Mouse (Mus musculus) neural tube, embryonic 12.5 days (tissue): ENCODE results near the gene Vezt. TPM values are rescaled to one million over a fixed set of nuclear protein-coding genes. Genes with fewer than 3 reads are reported as not detected.

ENCODE experiments used
- ATAC-seq: fragments of 200-750 bp; cut with Nextera tagmentation; 2 replicates; pipeline ENCODE4 v1.8.0; 2017; ENCODE audit warnings: low read depth, mild to moderate bottlenecking, moderate TSS enrichment, moderate library complexity; ENCODE audit not compliant: low FRiP score
- H3K27ac ChIP-seq: fragments of 300-500 bp; sonication (generic); 2 replicates; pipeline ENCODE4 v1.5.1; 2016
- H3K27me3 ChIP-seq: fragments of 300-500 bp; sonication (generic); replicated peaks from 2 replicates; pipeline ENCODE4 v1.6.1; 2016; ENCODE audit warnings: mild to moderate bottlenecking
- H3K36me3 ChIP-seq: fragments of 300-500 bp; sonication (generic); 2 replicates; pipeline ENCODE4 v1.6.1; 2016; ENCODE audit warnings: mild to moderate bottlenecking
- H3K4me1 ChIP-seq: fragments of 300-500 bp; sonication (generic); 2 replicates; pipeline ENCODE4 v1.6.1; 2016
- H3K4me2 ChIP-seq: fragments of 300-500 bp; sonication (generic); replicated peaks from 2 replicates; pipeline ENCODE4 v1.6.1; 2016; ENCODE audit warnings: mild to moderate bottlenecking
- H3K4me3 ChIP-seq: fragments of 300-500 bp; sonication (generic); 2 replicates; pipeline ENCODE4 v1.5.1; 2016
- H3K9ac ChIP-seq: fragments of 300-500 bp; sonication (generic); 2 replicates; pipeline ENCODE4 v1.6.1; 2016; ENCODE audit warnings: mild to moderate bottlenecking
- H3K9me3 ChIP-seq: fragments of 300-500 bp; sonication (generic); 2 replicates; pipeline ENCODE4 v1.6.1; 2016; ENCODE audit warnings: mild to moderate bottlenecking
- WGBS: fragments of 180-500 bp; shearing (Covaris S2); methylation state at CpG from one replicate; pipeline ENCODE4 v1.1.7; 2016; 5-methylcytosine and 5-hydroxymethylcytosine counted together
- polyA plus RNA-seq: library from polyadenylated mRNA; unstranded; fragments of >200 nt; fragmentation: Nextera tagmentation; extraction: Ambion mirVana; gene quantifications from 2 replicates; pipeline ENCODE4 v1.2.1, GENCODE M21; 2016

The Vezt gene
- polyA plus RNA-seq, 1 experiment from 2014 or later = 56.2 TPM

- ATAC-seq = peak; percentile 80
- Histone ChIP-seq H3K9me3 (no peaks in the 10 kb centered on the region), H3K4me1 (peaks cover 15% of the 10 kb centered on the region), H3K36me3 (peaks cover 3% of the 10 kb centered on the region; the same call in 1 of the 2 replicates), H3K4me3 (peak overlapping the region; percentile 86), H3K27ac (0 out of 2 replicates have a peak overlapping the region, but pooled peaks have one; percentile 26), H3K9ac (peak overlapping the region; percentile 87), H3K27me3 (no peaks in the 10 kb centered on the region), H3K4me2 (peak overlapping the region; percentile 69)
- 1% methylated on average over 30 of the region's 30 CpGs for WGBS
These were observed 550 bp downstream of the Vezt start for GRCm38 (mm10) chr10:94034876-94035657.

- H3K9me3 ChIP-seq = no peaks in the 10 kb centered on the region
- no peak for ATAC-seq
- WGBS = 98% methylated on average over 6 of the region's 6 CpGs
- H3K27ac ChIP-seq = no peak overlapping the region
- H3K4me2 ChIP-seq = no peak overlapping the region
- H3K36me3 ChIP-seq = peaks cover 9% of the 10 kb centered on the region
- H3K27me3 ChIP-seq = no peaks in the 10 kb centered on the region
- H3K4me3 ChIP-seq = no peak overlapping the region
- H3K9ac ChIP-seq = no peak overlapping the region
- peaks cover 12% of the 10 kb centered on the region for H3K4me1 ChIP-seq
These were observed 4.5 kb downstream of the Vezt start for GRCm38 (mm10) chr10:94031164-94031563.

- Histone ChIP-seq H3K9me3 (no peaks in the 10 kb centered on the region), H3K27ac (no peak overlapping the region), H3K4me3 (no peak overlapping the region), H3K9ac (no peak overlapping the region), H3K27me3 (no peaks in the 10 kb centered on the region), H3K4me1 (peaks cover 5% of the 10 kb centered on the region), H3K36me3 (peaks cover 26% of the 10 kb centered on the region), H3K4me2 (no peak overlapping the region)
- WGBS = 79% methylated on average over 6 of the region's 6 CpGs
- ATAC-seq = no peak
These were observed 7.1 kb downstream of the Vezt start for GRCm38 (mm10) chr10:94028493-94028892.

GRCm38 (mm10) chr10:94025079-94025478 lies 10.5 kb downstream of the Vezt start:
- WGBS = 96% methylated on average over 8 of the region's 8 CpGs
- H3K9ac ChIP-seq = no peak overlapping the region
- H3K4me1 ChIP-seq = no peaks in the 10 kb centered on the region
- no peak overlapping the region for H3K4me3 ChIP-seq
- H3K36me3 ChIP-seq = peaks cover 23% of the 10 kb centered on the region
- H3K27me3 ChIP-seq = no peaks in the 10 kb centered on the region
- no peak for ATAC-seq
- H3K9me3 ChIP-seq = no peaks in the 10 kb centered on the region
- no peak overlapping the region for H3K27ac ChIP-seq
- no peak overlapping the region for H3K4me2 ChIP-seq

- Histone ChIP-seq H3K4me1 (no peaks in the 10 kb centered on the region), H3K27me3 (no peaks in the 10 kb centered on the region), H3K9ac (no peak overlapping the region), H3K27ac (no peak overlapping the region), H3K4me2 (no peak overlapping the region), H3K36me3 (peaks cover 17% of the 10 kb centered on the region), H3K9me3 (no peaks in the 10 kb centered on the region), H3K4me3 (no peak overlapping the region)
- 91% methylated on average over 4 of the region's 4 CpGs for WGBS
- ATAC-seq = no peak
These were observed 14.6 kb downstream of the Vezt start for GRCm38 (mm10) chr10:94021059-94021458.

- Histone ChIP-seq H3K27me3 (no peaks in the 10 kb centered on the region), H3K4me1 (no peaks in the 10 kb centered on the region), H3K4me2 (no peak overlapping the region), H3K9ac (no peak overlapping the region), H3K4me3 (no peak overlapping the region), H3K9me3 (no peaks in the 10 kb centered on the region), H3K36me3 (peaks cover 16% of the 10 kb centered on the region), H3K27ac (no peak overlapping the region)
- WGBS = 86% methylated on average over 5 of the region's 5 CpGs
- ATAC-seq = no peak
These were observed 15.0 kb downstream of the Vezt start for GRCm38 (mm10) chr10:94020587-94020986.

GRCm38 (mm10) chr10:94017455-94017854 lies 18.2 kb downstream of the Vezt start:
- H3K27me3 ChIP-seq = no peaks in the 10 kb centered on the region
- no peaks in the 10 kb centered on the region for H3K9me3 ChIP-seq
- no peak overlapping the region for H3K4me2 ChIP-seq
- no peak for ATAC-seq
- no peak overlapping the region for H3K4me3 ChIP-seq
- H3K36me3 ChIP-seq = no peaks in the 10 kb centered on the region; the same call in 1 of the 2 replicates
- 93% methylated on average over 8 of the region's 8 CpGs for WGBS
- H3K27ac ChIP-seq = no peak overlapping the region
- no peaks in the 10 kb centered on the region for H3K4me1 ChIP-seq
- H3K9ac ChIP-seq = no peak overlapping the region

- H3K4me3 ChIP-seq = no peak overlapping the region
- 73% methylated on average over 4 of the region's 4 CpGs for WGBS
- no peaks in the 10 kb centered on the region for H3K27me3 ChIP-seq
- no peak overlapping the region for H3K9ac ChIP-seq
- no peak for ATAC-seq
- no peak overlapping the region for H3K4me2 ChIP-seq
- H3K9me3 ChIP-seq = no peaks in the 10 kb centered on the region
- no peaks in the 10 kb centered on the region; the same call in 1 of the 2 replicates for H3K36me3 ChIP-seq
- H3K4me1 ChIP-seq = no peaks in the 10 kb centered on the region
- no peak overlapping the region for H3K27ac ChIP-seq
These were observed 21.4 kb downstream of the Vezt start for GRCm38 (mm10) chr10:94014200-94014599.

- H3K4me2 ChIP-seq = no peak overlapping the region
- 50% methylated on average over 3 of the region's 3 CpGs for WGBS
These were observed 22.4 kb downstream of the Vezt start for GRCm38 (mm10) chr10:94013196-94013595.

GRCm38 (mm10) chr10:94011024-94011423 lies 24.6 kb downstream of the Vezt start:
- ATAC-seq = no peak
- H3K4me1 ChIP-seq = no peaks in the 10 kb centered on the region
- no peaks in the 10 kb centered on the region for H3K27me3 ChIP-seq
- H3K4me2 ChIP-seq = no peak overlapping the region
- H3K36me3 ChIP-seq = peaks cover 14% of the 10 kb centered on the region
- H3K4me3 ChIP-seq = no peak overlapping the region
- no peak overlapping the region for H3K9ac ChIP-seq
- 36% methylated on average over 2 of the region's 2 CpGs for WGBS
- no peaks in the 10 kb centered on the region for H3K9me3 ChIP-seq
- no peak overlapping the region for H3K27ac ChIP-seq

More at GRCm38 (mm10) chr10:94013196-94013595, 22.4 kb downstream of the Vezt start:
- H3K27ac ChIP-seq = no peak overlapping the region
- no peaks in the 10 kb centered on the region for H3K4me1 ChIP-seq
- ATAC-seq = no peak
- H3K9me3 ChIP-seq = no peaks in the 10 kb centered on the region
- no peaks in the 10 kb centered on the region for H3K27me3 ChIP-seq
- H3K4me3 ChIP-seq = no peak overlapping the region
- peaks cover 4% of the 10 kb centered on the region for H3K36me3 ChIP-seq
- no peak overlapping the region for H3K9ac ChIP-seq

- Histone ChIP-seq H3K9me3 (no peaks in the 10 kb centered on the region), H3K27me3 (no peaks in the 10 kb centered on the region), H3K4me3 (no peak overlapping the region), H3K9ac (no peak overlapping the region), H3K4me2 (no peak overlapping the region), H3K27ac (no peak overlapping the region), H3K4me1 (no peaks in the 10 kb centered on the region), H3K36me3 (peaks cover 20% of the 10 kb centered on the region)
- no peak for ATAC-seq
- WGBS = 81% methylated on average over 3 of the region's 3 CpGs
These were observed 25.5 kb downstream of the Vezt start for GRCm38 (mm10) chr10:94009991-94010679.

GRCm38 (mm10) chr10:94008356-94008755 lies 27.3 kb downstream of the Vezt start:
- H3K27me3 ChIP-seq = no peaks in the 10 kb centered on the region
- H3K27ac ChIP-seq = no peak overlapping the region
- no peak for ATAC-seq
- no peaks in the 10 kb centered on the region for H3K9me3 ChIP-seq
- H3K9ac ChIP-seq = no peak overlapping the region
- no peaks in the 10 kb centered on the region for H3K4me1 ChIP-seq
- H3K4me2 ChIP-seq = no peak overlapping the region
- 94% methylated on average over 2 of the region's 2 CpGs for WGBS
- no peak overlapping the region for H3K4me3 ChIP-seq
- peaks cover 27% of the 10 kb centered on the region for H3K36me3 ChIP-seq
